Mouse (Mus musculus) gastrocnemius, postnatal 4 days (tissue): ENCODE data around the gene Rexo1. TPM values are rescaled to one million over a fixed set of nuclear protein-coding genes. Genes with fewer than 3 reads are reported as not detected.
A peak's percentile ranks its signal among the peaks of the same experiment; 100 is the strongest.

ENCODE experiments used
- DNase-seq, 2 experiments: peaks; one replicate each; pipeline ENCODE4 v3.0.0; 2021 to 2022; ENCODE audit warnings: low spot score in 2 of 2, mixed read lengths in 2 of 2
- total RNA-seq, 2 experiments: library from RNA; stranded (reverse); gene quantifications; 2 replicates each; pipeline ENCODE4 v1.2.3; 2021

The Rexo1 gene
- total RNA-seq, 2 experiments from 2014 or later = 22.0 to 24.9 TPM

DNA sequence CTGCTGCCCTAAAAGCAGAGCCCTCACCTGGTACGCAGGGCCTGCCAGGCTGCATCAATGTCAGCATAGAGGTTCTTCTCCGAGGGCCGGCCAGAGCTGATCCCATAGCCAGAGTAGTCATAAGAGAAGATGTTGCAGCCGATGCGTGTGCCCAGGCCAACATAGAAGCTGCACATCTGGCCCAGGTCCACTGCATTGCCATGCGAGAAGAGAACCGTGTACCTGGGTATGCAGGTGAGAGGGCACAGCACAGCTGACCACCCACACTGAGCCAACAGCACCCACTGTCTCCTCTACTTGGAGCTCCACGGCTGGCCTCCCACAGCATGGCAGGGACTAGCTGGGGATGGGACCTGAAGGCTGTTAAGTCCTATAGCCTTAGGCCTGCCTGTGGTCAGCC is 24.2 kb upstream of the Rexo1 start:
- DNase-seq = no peak

DNA sequence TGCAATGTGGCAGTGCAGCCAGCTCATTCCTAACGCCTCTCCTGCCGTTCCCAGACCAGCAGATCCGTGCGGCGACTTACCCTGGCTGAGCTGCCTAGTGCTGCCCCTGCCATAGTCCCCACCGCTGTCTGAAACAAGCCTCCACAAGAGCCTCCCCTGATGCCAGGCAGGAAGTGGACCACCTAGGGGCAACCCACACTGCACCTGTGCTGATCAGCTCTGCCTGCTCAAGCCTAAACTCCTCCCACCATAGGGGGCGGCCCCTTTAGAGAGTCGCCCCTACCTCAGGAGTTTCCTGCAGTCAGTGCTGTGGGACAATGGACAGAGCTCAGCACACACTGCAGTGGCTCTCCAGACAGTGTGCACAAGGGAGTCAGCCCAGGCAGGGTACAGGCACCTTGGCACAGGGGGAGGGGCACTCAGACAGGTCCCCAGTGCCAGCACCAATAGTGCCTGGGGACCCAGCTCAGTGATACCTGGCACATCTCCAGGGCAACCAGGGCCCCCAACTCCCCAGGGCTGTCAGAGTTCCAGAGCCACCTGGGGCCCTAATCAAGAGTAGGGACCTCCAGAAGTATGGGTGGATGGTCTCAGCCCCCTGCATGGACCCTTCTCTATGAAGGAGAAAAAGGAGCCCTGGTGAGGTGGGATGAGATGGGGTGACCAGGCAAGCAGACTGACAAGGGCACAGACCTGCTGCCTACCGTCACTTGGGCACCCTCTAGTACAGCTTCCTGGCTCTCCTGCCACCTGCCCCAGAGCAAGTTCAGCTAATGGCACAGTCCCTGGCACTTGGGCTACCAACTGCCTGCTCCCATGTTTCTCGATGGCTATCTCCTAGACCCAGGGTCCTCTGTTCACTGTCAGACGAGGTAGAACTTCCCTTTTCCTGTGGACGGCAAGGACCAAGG is 23.5 kb upstream of the Rexo1 start:
- no peak for DNase-seq

- peak in 1 of 2 experiments; percentile 18 for DNase-seq
Observed at GRCm38 (mm10) chr10:80584045-80584488, 22.7 kb upstream of the Rexo1 start.

GRCm38 (mm10) chr10:80583047-80583446 is 21.7 kb upstream of the Rexo1 start:
- DNase-seq = no peak

- peak in 1 of 2 experiments; percentile 46 for DNase-seq
Observed at GRCm38 (mm10) chr10:80578911-80579310, 17.6 kb upstream of the Rexo1 start.

DNA sequence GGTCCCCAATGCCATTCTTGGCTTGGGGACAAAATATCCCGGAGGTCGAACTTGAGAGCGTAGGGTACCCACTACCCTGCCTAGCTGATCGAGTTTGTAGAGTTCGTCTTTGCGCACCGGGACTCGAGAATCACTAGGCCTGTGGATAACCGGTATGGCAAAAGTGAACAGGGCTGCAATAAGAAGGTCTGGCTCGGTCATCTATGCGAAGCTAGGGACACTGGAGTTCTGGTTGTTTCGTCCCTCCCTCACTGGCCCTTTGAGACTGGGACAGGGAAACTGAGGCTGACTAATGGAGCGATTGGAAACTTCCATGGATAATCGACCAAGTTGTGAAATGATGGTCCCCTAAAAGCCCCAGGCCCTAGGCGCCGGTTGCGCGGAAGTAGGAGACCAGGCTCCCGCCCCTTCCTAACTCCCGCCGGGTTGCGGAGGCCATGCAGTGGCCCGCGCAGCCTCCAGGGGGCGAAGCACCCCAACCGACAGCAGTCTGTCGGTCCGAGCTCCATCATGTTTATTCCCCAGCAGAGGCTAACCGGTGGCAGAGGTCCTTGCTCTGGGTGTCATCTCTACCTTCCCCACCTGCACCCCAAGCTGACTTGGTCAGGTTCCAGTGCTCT is 16.9 kb upstream of the Rexo1 start:
- peak; percentile 72 to 86 for DNase-seq

DNA sequence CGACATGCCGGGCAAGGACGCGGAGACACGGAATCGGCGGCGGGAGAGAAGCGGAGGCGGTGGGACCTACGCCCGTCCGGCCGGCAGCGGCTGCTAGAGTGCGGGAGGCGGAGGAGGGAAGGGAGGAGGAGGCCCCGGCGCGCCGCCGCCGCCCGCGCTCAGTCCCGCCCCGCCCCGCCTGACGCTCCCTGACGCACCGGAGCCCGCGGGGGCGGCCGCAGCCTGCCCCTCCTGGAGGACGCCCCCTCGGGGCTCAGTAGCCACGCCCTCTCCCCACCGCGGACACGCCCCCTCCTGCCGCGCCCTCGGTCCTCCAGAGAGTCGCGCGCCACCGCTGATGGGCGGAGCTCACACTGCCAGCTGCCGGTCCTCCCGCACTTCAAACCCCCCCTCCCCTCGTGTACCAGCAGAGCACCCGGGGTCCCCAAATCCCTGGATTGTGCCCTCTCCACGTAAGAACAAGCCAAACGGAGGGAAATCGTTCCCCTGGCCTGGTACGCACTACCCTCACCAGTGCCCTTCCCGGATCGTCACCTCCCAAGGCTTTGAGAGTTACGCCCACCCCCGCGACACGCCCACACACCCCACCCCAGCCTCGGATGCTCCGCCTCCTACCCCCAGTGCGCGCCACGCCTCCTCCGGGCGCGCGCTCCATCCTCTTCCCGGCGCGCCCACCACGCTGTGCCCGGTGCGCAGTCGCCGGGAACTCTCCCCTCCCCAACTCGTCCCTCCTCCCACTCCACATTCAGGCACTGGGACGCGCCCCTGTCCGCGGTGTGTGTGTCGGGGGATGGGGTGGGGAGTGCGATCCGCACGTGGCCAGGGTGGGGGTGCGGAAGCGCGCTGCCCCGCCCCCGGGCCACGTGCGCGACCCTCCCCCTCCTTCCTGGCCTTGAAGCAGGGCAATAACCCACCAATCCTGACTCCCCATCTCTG is 16.1 kb upstream of the Rexo1 start, which contains the start of gene Klf16:
TSS of gene Klf16 (minus strand) at position 127 of the 936 bp plus-strand sequence.
- peak; percentile 96 for DNase-seq

GRCm38 (mm10) chr10:80576351-80577194 is 15.2 kb upstream of the Rexo1 start:
- peak in 1 of 2 experiments; percentile 59 for DNase-seq

DNA sequence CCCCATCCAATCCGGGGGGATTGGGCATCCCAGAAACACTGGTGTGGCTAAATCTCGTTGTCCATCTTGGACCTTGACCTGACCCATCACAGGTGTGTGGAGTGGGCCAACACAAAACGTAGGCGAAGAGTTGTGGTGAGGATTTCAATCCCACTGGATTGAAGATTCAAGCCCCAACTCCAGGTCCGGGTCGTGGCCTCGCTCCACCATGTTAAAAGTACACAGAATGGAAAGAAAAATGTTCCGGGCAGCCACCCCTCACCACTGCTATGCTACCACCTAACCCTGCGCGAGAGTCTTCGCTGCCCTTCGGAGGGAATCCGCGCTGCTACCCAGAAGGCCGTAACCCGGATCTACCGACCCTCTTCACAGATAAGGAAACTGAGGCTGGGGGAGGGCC is 14.6 kb upstream of the Rexo1 start:
- no peak for DNase-seq

GRCm38 (mm10) chr10:80574896-80575295 is 13.5 kb upstream of the Rexo1 start:
- DNase-seq = no peak

DNA sequence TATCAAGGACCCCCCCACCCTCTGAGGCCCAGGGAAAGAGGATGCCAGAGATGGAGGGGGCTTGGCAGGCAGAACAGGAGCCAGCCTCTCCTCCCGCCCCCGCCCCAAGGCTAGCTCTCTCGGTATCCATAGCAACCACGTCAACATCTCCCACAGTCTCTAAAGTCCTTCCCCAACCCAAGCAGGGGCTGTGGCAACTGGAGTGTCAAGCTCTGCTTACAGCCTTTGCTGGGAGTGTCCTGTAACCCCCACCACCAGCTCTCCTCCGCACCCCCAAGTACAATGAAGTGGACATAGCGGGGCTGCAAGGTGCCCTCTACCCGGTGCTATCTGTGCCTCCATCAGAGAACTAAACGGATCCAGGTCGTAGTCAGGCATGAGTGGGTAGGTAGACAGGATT is 12.6 kb upstream of the Rexo1 start:
- DNase-seq = no peak

DNA sequence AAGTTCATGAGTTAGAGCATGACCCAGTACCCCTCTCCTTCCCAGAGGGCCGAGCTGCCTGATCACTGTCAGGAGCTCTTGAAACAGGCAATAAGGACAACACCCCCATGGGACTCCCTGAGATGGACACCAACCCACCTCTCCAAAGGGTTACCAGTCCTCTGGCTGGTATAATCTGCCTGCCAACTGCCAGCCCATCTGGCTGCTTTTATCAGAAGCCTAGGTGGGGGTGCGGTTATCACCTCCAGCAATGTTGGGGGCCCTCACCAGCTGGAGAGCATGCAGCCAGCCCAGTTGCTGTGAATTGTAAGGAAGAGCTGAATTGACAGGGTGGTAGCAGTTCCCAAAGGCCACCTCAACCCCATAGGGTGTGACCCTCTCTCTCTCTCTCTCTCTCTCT is 11.1 kb upstream of the Rexo1 start:
- no peak for DNase-seq

DNA sequence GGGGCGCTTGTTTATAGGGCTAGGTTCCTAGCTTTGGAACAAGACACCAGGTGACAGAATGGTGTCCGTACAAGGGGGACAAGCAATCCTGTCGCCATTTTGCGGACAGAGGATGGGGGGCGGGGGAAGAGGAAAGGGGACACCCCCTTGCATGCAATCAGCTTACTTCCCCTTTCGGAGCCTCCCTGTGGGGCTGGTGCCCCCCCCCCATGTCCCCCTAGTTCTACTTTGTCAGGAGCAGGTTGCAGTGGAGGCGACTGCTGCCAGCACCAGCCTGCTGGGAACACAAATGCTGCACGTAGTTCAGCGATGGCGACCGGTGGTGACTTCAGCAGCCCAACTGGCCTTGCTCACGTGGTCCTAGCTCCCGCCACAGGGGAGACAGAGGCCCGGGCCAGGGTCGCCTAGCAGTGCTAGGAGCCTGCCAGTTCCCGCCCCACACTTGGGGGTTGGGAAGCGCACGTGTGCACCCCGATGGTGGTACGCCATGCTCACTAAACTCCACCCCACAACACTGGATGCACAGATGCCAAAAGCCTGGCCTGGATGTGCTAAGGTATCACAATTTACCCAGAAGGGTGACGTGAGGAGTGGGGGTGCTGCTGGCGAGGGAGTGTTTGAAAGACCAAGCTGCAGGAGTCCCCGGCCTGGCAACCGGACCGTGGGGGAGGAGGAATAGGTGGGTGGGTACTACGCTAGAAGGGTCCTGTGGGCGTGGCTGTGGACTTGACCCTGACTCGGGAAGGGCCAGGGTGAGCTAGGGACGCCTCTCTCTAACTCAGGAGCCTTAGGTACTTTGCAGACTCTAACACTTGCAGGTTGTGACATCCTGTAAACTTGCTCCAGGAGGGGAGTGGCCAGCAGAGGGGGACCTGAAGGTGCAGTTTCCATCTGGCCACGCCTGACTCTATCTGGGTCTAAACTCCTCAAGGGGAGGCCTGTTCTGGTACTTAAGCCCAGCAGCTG is 9.8 kb upstream of the Rexo1 start:
- DNase-seq = peak in 1 of 2 experiments; percentile 32

DNA sequence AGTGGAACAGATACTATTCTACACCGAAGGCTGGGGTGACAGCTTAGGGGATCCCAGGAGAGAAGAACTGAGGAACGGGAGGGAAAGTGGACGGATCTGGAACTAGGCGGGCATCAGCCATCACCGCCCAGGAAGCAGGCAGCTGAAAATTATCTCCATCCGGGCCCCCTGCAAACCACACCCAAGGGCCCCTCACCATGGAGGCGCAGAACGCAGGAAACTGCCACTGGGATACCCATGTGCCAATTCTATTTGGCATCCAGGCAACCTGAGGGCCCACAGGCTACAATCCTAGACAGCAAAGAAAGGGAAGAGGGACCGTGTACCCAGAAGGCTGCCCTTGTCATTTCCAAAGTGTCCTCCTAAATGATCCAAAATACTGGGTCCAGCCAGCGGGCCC is 9.1 kb upstream of the Rexo1 start:
- DNase-seq = peak in 1 of 2 experiments; percentile 16

DNA sequence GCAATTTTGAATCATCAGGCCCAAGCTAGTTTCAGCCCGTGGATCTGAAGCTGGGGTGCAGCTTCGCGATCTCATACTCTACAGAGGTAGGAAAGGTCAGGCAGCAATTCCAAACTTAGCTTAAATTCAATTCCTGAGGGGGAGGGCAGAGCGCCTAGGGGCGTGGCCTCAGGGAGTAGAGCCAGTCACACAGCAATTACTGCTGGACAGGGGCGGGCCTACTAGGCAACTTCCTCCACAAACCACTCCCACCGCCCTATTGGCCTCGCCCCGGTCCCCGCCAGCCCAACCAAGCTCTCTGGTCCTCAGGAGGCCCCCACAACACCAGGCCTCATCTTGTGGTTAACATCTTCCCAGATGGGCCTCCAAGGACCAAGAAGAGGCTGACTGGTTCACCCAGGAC is 8.3 kb upstream of the Rexo1 start:
- DNase-seq = peak; percentile 59 to 77

GRCm38 (mm10) chr10:80568876-80569275 is 7.5 kb upstream of the Rexo1 start:
- DNase-seq = peak in 1 of 2 experiments; percentile 21

DNA sequence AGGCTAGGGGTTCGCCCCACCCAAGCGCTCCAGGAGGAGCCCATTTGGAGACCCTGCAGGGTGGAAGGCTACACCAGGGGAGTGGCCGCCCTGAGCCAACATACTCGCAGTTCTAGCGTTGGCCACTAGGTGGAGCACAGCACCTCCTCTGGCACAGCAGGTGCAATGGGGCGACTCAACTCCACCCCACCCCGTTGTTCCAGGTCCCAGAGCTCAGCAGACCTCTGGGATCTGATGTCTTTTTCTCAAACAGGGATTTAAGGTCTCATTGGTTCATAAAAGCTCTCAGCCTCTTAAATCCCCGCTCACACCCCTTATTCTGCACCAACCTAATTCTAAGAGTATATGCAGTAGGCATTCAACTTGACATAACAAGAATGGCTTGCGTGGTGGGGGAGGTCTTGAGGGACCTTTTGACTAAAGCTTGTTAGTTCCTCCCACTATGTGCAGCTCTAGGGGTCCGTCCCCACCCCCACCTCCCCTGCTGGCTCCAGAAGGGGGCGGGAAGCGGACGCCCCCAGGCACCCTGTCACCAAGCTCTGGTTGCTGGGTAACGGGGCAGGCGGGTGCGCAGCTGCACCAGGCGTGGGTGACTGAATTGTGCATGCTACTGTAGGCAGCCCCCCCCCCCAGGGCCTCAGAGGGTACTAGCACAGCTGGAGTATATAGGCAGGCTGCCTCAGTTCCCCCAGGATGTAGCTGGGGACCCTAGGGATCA is 5.2 kb upstream of the Rexo1 start:
- peak; percentile 75 to 82 for DNase-seq

DNA sequence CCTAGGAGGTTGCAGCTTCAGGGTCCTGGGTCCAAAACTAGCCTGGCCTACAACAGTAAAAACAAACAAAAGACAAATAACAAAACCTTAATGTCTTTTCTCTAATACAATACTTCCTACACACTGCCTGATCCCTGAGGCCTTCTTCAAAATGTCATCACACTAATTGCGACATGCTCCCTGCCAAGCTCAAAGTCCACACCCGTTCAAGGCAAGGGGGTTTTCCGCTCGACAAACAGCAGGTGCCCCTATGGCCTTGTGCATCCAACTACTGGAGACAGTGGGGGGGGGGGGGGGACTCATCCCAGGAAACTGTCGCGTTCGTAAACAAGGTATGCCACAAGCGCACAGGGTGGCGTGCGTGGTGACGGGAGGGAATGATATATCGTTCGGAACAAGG is 739 bp downstream of the Rexo1 start:
- no peak for DNase-seq
